Mouse (Mus musculus): Measurements from ENCODE around the gene Spag6. TPM values are rescaled to one million over a fixed set of nuclear protein-coding genes. Genes with fewer than 3 reads are reported as not detected.

Spag6 gene
- polyA plus RNA-seq, 1 experiment from 2014 or later = 0.32 TPM

GRCm38 (mm10) chr2:18734394-18735127, 40.7 kb downstream of the Spag6 start:
- Histone ChIP-seq H3K36me3 (ENCODE audit: control insufficient read depth, insufficient read depth, low read length) (no peaks in the 10 kb centered on the region), H3K9me3 (ENCODE audit: control insufficient read depth, low read length) (no peaks in the 10 kb centered on the region), H3K27me3 (ENCODE audit: control insufficient read depth, insufficient read depth, low read length) (no peaks in the 10 kb centered on the region), H3K27ac (replicated peaks in 1 of 2; ENCODE audit: control insufficient read depth in 1 of 2, insufficient read depth in 1 of 2, low read depth in 2 of 2, low read length in 2 of 2) (no peak overlapping the region), H3K4me2 (ENCODE audit: low read length) (no peak overlapping the region), H3K4me1 (ENCODE audit: control insufficient read depth in 2 of 2, insufficient read depth in 2 of 2, low read length in 2 of 2) (no peaks in the 10 kb centered on the region), H3K4me3 (ENCODE audit: control insufficient read depth in 1 of 2, insufficient read depth in 1 of 2, low read depth in 1 of 2, low read length in 2 of 2) (no peak overlapping the region), H3K9ac (ENCODE audit: low read length) (no peak overlapping the region)
- 30% methylated on average over 5 of the region's 5 CpGs for WGBS
- ATAC-seq (ENCODE audit: insufficient number of reproducible peaks, insufficient read depth, low FRiP score, low read depth) = no peak

- Histone ChIP-seq H3K9me3 (ENCODE audit: control insufficient read depth, low read length) (no peaks in the 10 kb centered on the region), H3K4me1 (ENCODE audit: control insufficient read depth in 2 of 2, insufficient read depth in 2 of 2, low read length in 2 of 2) (no peaks in the 10 kb centered on the region), H3K27me3 (ENCODE audit: control insufficient read depth, insufficient read depth, low read length) (no peaks in the 10 kb centered on the region), H3K36me3 (ENCODE audit: control insufficient read depth, insufficient read depth, low read length) (no peaks in the 10 kb centered on the region), H3K27ac (replicated peaks in 1 of 2; ENCODE audit: control insufficient read depth in 1 of 2, insufficient read depth in 1 of 2, low read depth in 2 of 2, low read length in 2 of 2) (no peak overlapping the region), H3K9ac (ENCODE audit: low read length) (no peak overlapping the region), H3K4me2 (ENCODE audit: low read length) (no peak overlapping the region), H3K4me3 (ENCODE audit: control insufficient read depth in 1 of 2, insufficient read depth in 1 of 2, low read depth in 1 of 2, low read length in 2 of 2) (no peak overlapping the region)
- WGBS = 61% methylated on average over 8 of the region's 8 CpGs
- ATAC-seq (ENCODE audit: insufficient number of reproducible peaks, insufficient read depth, low FRiP score, low read depth) = no peak
Measured at GRCm38 (mm10) chr2:18737040-18737439, 43.2 kb downstream of the Spag6 start.

- no peak for ATAC-seq (ENCODE audit: insufficient number of reproducible peaks, insufficient read depth, low FRiP score, low read depth)
- Histone ChIP-seq H3K9ac (ENCODE audit: low read length) (no peak overlapping the region), H3K4me1 (ENCODE audit: control insufficient read depth in 2 of 2, insufficient read depth in 2 of 2, low read length in 2 of 2) (no peaks in the 10 kb centered on the region), H3K4me2 (ENCODE audit: low read length) (no peak overlapping the region), H3K4me3 (ENCODE audit: control insufficient read depth in 1 of 2, insufficient read depth in 1 of 2, low read depth in 1 of 2, low read length in 2 of 2) (no peak overlapping the region), H3K36me3 (ENCODE audit: control insufficient read depth, insufficient read depth, low read length) (no peaks in the 10 kb centered on the region), H3K27ac (replicated peaks in 1 of 2; ENCODE audit: control insufficient read depth in 1 of 2, insufficient read depth in 1 of 2, low read depth in 2 of 2, low read length in 2 of 2) (no peak overlapping the region), H3K9me3 (ENCODE audit: control insufficient read depth, low read length) (no peaks in the 10 kb centered on the region), H3K27me3 (ENCODE audit: control insufficient read depth, insufficient read depth, low read length) (no peaks in the 10 kb centered on the region)
- 54% methylated on average over 2 of the region's 2 CpGs for WGBS
Measured at GRCm38 (mm10) chr2:18739216-18739615, 45.4 kb downstream of the Spag6 start.

GRCm38 (mm10) chr2:18756144-18756543, 62.3 kb downstream of the Spag6 start:
- Histone ChIP-seq H3K4me1 (ENCODE audit: control insufficient read depth in 2 of 2, insufficient read depth in 2 of 2, low read length in 2 of 2) (no peaks in the 10 kb centered on the region), H3K27me3 (ENCODE audit: control insufficient read depth, insufficient read depth, low read length) (no peaks in the 10 kb centered on the region), H3K9me3 (ENCODE audit: control insufficient read depth, low read length) (no peaks in the 10 kb centered on the region), H3K27ac (replicated peaks in 1 of 2; ENCODE audit: control insufficient read depth in 1 of 2, insufficient read depth in 1 of 2, low read depth in 2 of 2, low read length in 2 of 2) (no peak overlapping the region), H3K36me3 (ENCODE audit: control insufficient read depth, insufficient read depth, low read length) (no peaks in the 10 kb centered on the region), H3K4me2 (ENCODE audit: low read length) (no peak overlapping the region), H3K4me3 (ENCODE audit: control insufficient read depth in 1 of 2, insufficient read depth in 1 of 2, low read depth in 1 of 2, low read length in 2 of 2) (no peak overlapping the region), H3K9ac (ENCODE audit: low read length) (no peak overlapping the region)
- no peak for ATAC-seq (ENCODE audit: insufficient number of reproducible peaks, insufficient read depth, low FRiP score, low read depth)
- WGBS = 67% methylated on average over 2 of the region's 2 CpGs

GRCm38 (mm10) chr2:18764846-18765245, 71.0 kb downstream of the Spag6 start:
- no peak overlapping the region for H3K4me3 ChIP-seq (ENCODE audit: control insufficient read depth in 1 of 2, insufficient read depth in 1 of 2, low read depth in 1 of 2, low read length in 2 of 2)
- H3K27me3 ChIP-seq (ENCODE audit: control insufficient read depth, insufficient read depth, low read length) = no peaks in the 10 kb centered on the region
- H3K27ac ChIP-seq (replicated peaks in 1 of 2; ENCODE audit: control insufficient read depth in 1 of 2, insufficient read depth in 1 of 2, low read depth in 2 of 2, low read length in 2 of 2) = no peak overlapping the region

GRCm38 (mm10) chr2:18765481-18766249, 71.8 kb downstream of the Spag6 start:
- H3K9ac ChIP-seq (ENCODE audit: low read length) = peak overlapping the region; percentile 93
- ATAC-seq (ENCODE audit: insufficient number of reproducible peaks, insufficient read depth, low FRiP score, low read depth) = no peak; the same call in 1 of the 2 replicates
- H3K9me3 ChIP-seq (ENCODE audit: control insufficient read depth, low read length) = no peaks in the 10 kb centered on the region
- no peaks in the 10 kb centered on the region for H3K27me3 ChIP-seq (ENCODE audit: control insufficient read depth, insufficient read depth, low read length)
- H3K36me3 ChIP-seq (ENCODE audit: control insufficient read depth, insufficient read depth, low read length) = no peaks in the 10 kb centered on the region
- 32% methylated on average over 12 of the region's 12 CpGs for WGBS
- H3K27ac ChIP-seq (replicated peaks in 1 of 2; ENCODE audit: control insufficient read depth in 1 of 2, insufficient read depth in 1 of 2, low read depth in 2 of 2, low read length in 2 of 2) = peak overlapping the region; percentile 3 to 97; a peak in 2 of 4 replicates
- peaks cover 2 to 8% of the 10 kb centered on the region in 2 experiments; a peak in 1 of 4 replicates for H3K4me1 ChIP-seq (ENCODE audit: control insufficient read depth in 2 of 2, insufficient read depth in 2 of 2, low read length in 2 of 2)
- peak overlapping the region; percentile 3 to 68; a peak in 3 of 4 replicates for H3K4me3 ChIP-seq (ENCODE audit: control insufficient read depth in 1 of 2, insufficient read depth in 1 of 2, low read depth in 1 of 2, low read length in 2 of 2)
- peak overlapping the region; percentile 76 for H3K4me2 ChIP-seq (ENCODE audit: low read length)

More at GRCm38 (mm10) chr2:18764846-18765245, 71.0 kb downstream of the Spag6 start:
- no peaks in the 10 kb centered on the region for H3K9me3 ChIP-seq (ENCODE audit: control insufficient read depth, low read length)
- peaks cover 2 to 8% of the 10 kb centered on the region in 2 experiments; a peak in 1 of 4 replicates for H3K4me1 ChIP-seq (ENCODE audit: control insufficient read depth in 2 of 2, insufficient read depth in 2 of 2, low read length in 2 of 2)
- H3K36me3 ChIP-seq (ENCODE audit: control insufficient read depth, insufficient read depth, low read length) = no peaks in the 10 kb centered on the region
- no peak for ATAC-seq (ENCODE audit: insufficient number of reproducible peaks, insufficient read depth, low FRiP score, low read depth)
- H3K9ac ChIP-seq (ENCODE audit: low read length) = no peak overlapping the region
- WGBS = 89% methylated on average over 2 of the region's 2 CpGs
- H3K4me2 ChIP-seq (ENCODE audit: low read length) = no peak overlapping the region

- WGBS = 43% methylated on average over 4 of the region's 4 CpGs
- H3K9me3 ChIP-seq (ENCODE audit: control insufficient read depth, low read length) = no peaks in the 10 kb centered on the region
- H3K4me2 ChIP-seq (ENCODE audit: low read length) = peak overlapping the region; percentile 76
- H3K4me1 ChIP-seq (ENCODE audit: control insufficient read depth in 2 of 2, insufficient read depth in 2 of 2, low read length in 2 of 2) = peaks cover 2 to 8% of the 10 kb centered on the region in 2 experiments; a peak in 1 of 4 replicates
- ATAC-seq (ENCODE audit: insufficient number of reproducible peaks, insufficient read depth, low FRiP score, low read depth) = no peak
- H3K27me3 ChIP-seq (ENCODE audit: control insufficient read depth, insufficient read depth, low read length) = no peaks in the 10 kb centered on the region
- H3K36me3 ChIP-seq (ENCODE audit: control insufficient read depth, insufficient read depth, low read length) = no peaks in the 10 kb centered on the region
- peak overlapping the region; percentile 93 for H3K9ac ChIP-seq (ENCODE audit: low read length)
- H3K4me3 ChIP-seq (ENCODE audit: control insufficient read depth in 1 of 2, insufficient read depth in 1 of 2, low read depth in 1 of 2, low read length in 2 of 2) = peak overlapping the region; percentile 68 to 82
- peak overlapping the region; percentile 97 for H3K27ac ChIP-seq (replicated peaks in 1 of 2; ENCODE audit: control insufficient read depth in 1 of 2, insufficient read depth in 1 of 2, low read depth in 2 of 2, low read length in 2 of 2)
Measured at GRCm38 (mm10) chr2:18766441-18766820, 72.6 kb downstream of the Spag6 start.

Measured in heart, embryonic 14.5 days (tissue).